Mouse (Mus musculus): Measurements from ENCODE around the gene Zfp473. TPM values are rescaled to one million over a fixed set of nuclear protein-coding genes. Genes with fewer than 3 reads are reported as not detected.
"Not testable (repeated sequence)": the region's sequence is repeated elsewhere in the genome, so short reads cannot be mapped to it uniquely, and the experiment has no call there.

Zfp473 gene
- 2.9 and 3.2 TPM in 2 replicates for polyA plus RNA-seq (2014; fragmentation: Nextera tagmentation; extraction: Ambion mirVana)

DNA sequence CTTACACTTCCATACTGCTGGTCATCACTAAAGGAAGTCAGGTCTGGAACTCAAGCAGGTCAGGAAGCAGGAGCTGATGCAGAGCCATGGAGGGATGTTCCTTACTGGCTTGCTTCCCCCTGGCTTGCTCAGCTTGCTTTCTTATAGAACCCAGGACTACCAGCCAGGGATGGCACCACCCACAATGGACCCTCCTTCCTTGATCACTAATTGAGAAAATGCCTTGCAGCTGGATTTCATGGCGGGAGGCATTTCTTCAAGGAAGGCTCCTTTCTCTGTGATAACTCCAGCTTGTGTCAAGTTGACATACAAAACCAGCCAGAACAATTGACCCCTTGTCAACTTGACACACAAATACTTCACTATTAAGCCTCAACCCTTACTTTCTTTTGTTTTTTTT lies at the start of gene Zfp473:
Gene Zfp473 (minus strand): TSS at position 101 of the 400 bp plus-strand sequence.
- WGBS: 94% methylated on average over 1 of the region's 1 CpGs
- not testable (repeated sequence) for H3K4me1 ChIP-seq (ENCODE audit: control insufficient read depth, insufficient read depth, low read length); H3K27me3 ChIP-seq (ENCODE audit: control insufficient read depth, insufficient read depth, low read length); DNase-seq (ENCODE audit: low spot score); H3K27ac ChIP-seq (ENCODE audit: low read depth, low read length); H3K4me2 ChIP-seq (ENCODE audit: low read depth); H3K9ac ChIP-seq (ENCODE audit: low read length); H3K36me3 ChIP-seq (ENCODE audit: control insufficient read depth, insufficient read depth, low read length); H3K4me3 ChIP-seq (ENCODE audit: low read depth, low read length); H3K9me3 ChIP-seq (ENCODE audit: control insufficient read depth, low read length); ATAC-seq (ENCODE audit: insufficient read depth, low FRiP score, low TSS enrichment)

DNA sequence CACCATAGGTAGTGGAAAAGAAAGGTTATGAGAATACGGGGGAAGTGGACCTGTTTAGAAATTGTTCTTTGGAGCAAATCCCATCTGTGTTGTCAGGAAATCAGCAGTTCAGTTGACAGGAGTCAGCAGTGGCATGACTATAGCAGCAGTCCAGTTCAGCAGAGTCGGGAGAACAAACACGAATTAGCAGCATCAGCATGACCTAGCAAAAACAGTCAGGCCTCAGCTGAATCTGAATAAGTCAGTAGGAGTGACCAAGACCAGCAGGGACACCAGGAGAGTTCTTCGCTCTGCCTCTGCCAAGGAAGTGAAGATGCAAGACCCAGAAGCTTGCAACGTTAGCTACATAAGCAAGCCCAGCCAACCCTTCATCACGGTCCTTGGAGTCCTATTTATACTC lies 41.9 kb upstream of the Zfp473 start:
- no peak overlapping the region for H3K27ac ChIP-seq (ENCODE audit: low read depth, low read length)
- peaks cover 3% of the 10 kb centered on the region; the same call in 1 of the 2 replicates for H3K9me3 ChIP-seq (ENCODE audit: control insufficient read depth, low read length)
- no peaks in the 10 kb centered on the region for H3K36me3 ChIP-seq (ENCODE audit: control insufficient read depth, insufficient read depth, low read length)
- H3K27me3 ChIP-seq (ENCODE audit: control insufficient read depth, insufficient read depth, low read length): no peaks in the 10 kb centered on the region
- 84% methylated on average over 6 of the region's 6 CpGs for WGBS
- no peaks in the 10 kb centered on the region for H3K4me1 ChIP-seq (ENCODE audit: control insufficient read depth, insufficient read depth, low read length)
- DNase-seq (ENCODE audit: low spot score) (no peak), ATAC-seq (ENCODE audit: insufficient read depth, low FRiP score, low TSS enrichment) (no peak)
- H3K4me3 ChIP-seq (ENCODE audit: low read depth, low read length): no peak overlapping the region
- H3K9ac ChIP-seq (ENCODE audit: low read length): no peak overlapping the region
- H3K4me2 ChIP-seq (ENCODE audit: low read depth): no peak overlapping the region

DNA sequence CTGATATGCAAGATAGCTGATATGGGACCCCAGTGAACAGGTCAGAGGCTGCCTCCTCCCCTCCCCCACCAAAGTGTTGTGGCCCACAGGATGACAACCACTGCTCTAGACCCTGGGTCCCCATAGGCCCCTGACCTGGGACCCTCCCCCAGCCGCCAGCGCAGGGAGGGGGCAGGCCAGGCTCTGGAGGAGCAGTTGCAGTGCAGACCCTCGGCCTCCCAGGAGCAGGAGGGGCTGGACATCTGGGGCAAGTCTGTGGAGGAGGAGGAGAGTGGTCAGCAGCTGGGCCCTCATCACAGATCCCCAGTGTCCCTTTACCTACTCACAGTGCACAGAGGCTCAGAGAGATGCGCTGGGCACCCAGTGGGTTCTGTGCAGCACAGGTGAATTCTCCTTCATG lies 39.2 kb upstream of the Zfp473 start:
- H3K9ac ChIP-seq (ENCODE audit: low read length): no peak overlapping the region
- no peak for DNase-seq (ENCODE audit: low spot score)
- no peaks in the 10 kb centered on the region for H3K36me3 ChIP-seq (ENCODE audit: control insufficient read depth, insufficient read depth, low read length)
- WGBS: 69% methylated on average over 4 of the region's 4 CpGs
- H3K4me2 ChIP-seq (ENCODE audit: low read depth): no peak overlapping the region
- H3K9me3 ChIP-seq (ENCODE audit: control insufficient read depth, low read length): peaks cover 3% of the 10 kb centered on the region; the same call in 1 of the 2 replicates
- ATAC-seq (ENCODE audit: insufficient read depth, low FRiP score, low TSS enrichment): no peak
- H3K4me1 ChIP-seq (ENCODE audit: control insufficient read depth, insufficient read depth, low read length): no peaks in the 10 kb centered on the region
- no peak overlapping the region for H3K27ac ChIP-seq (ENCODE audit: low read depth, low read length)
- no peak overlapping the region for H3K4me3 ChIP-seq (ENCODE audit: low read depth, low read length)
- H3K27me3 ChIP-seq (ENCODE audit: control insufficient read depth, insufficient read depth, low read length): no peaks in the 10 kb centered on the region

DNA sequence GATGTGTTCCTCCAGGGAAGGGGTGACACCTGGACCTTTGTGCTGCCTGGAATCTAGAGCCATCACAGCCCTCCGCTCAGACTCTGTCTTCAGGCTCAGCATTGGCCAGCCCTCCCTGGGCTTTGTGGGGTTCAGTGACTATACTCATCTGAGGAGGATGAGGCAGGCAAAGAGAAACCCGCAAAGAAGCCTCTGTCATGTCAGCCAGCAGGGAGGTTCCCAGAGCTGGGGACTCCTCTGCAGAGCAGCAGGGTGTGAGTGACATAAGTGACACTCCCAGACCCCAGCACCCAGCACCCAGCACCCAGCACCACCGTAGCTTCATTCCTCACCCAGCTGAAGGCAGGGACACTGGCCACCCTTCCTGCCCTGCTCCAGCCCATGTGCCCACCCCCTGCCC lies 38.7 kb upstream of the Zfp473 start:
- H3K4me1 ChIP-seq (ENCODE audit: control insufficient read depth, insufficient read depth, low read length): no peaks in the 10 kb centered on the region

DNA sequence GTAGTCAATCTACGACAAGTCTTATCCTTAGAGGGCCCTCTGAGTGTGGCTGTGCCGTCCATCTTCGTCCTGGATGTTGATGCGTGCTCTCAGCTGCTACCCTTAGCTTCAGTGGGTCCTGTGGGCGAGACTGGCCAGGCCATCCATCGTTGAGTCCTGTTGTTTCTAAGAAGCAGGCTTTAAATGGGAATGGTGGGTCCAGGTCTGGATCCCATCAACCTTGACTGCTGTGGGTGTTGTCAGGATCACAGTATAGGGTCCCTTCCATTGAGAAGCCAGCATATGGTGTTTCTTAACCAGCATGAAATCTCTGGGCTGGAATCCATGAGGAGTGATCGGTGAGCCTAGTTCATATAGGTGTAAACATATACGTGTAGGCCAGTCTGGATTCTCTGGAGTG lies 29.3 kb upstream of the Zfp473 start:
- Histone ChIP-seq H3K27ac (ENCODE audit: low read depth, low read length) (no peak overlapping the region), H3K4me2 (ENCODE audit: low read depth) (no peak overlapping the region), H3K27me3 (ENCODE audit: control insufficient read depth, insufficient read depth, low read length) (no peaks in the 10 kb centered on the region), H3K4me1 (ENCODE audit: control insufficient read depth, insufficient read depth, low read length) (no peaks in the 10 kb centered on the region), H3K9ac (ENCODE audit: low read length) (no peak overlapping the region), H3K9me3 (ENCODE audit: control insufficient read depth, low read length) (no peaks in the 10 kb centered on the region), H3K4me3 (ENCODE audit: low read depth, low read length) (no peak overlapping the region), H3K36me3 (ENCODE audit: control insufficient read depth, insufficient read depth, low read length) (no peaks in the 10 kb centered on the region; the same call in 1 of the 2 replicates)
- no peak for DNase-seq (ENCODE audit: low spot score)
- no peak for ATAC-seq (ENCODE audit: insufficient read depth, low FRiP score, low TSS enrichment)
- 86% methylated on average over 8 of the region's 8 CpGs for WGBS

More for the DNA sequence above, 38.7 kb upstream of the Zfp473 start:
- no peak overlapping the region for H3K9ac ChIP-seq (ENCODE audit: low read length)
- no peak overlapping the region for H3K4me3 ChIP-seq (ENCODE audit: low read depth, low read length)
- 63% methylated on average over 3 of the region's 3 CpGs for WGBS
- no peak overlapping the region for H3K27ac ChIP-seq (ENCODE audit: low read depth, low read length)
- no peak for DNase-seq (ENCODE audit: low spot score)
- H3K36me3 ChIP-seq (ENCODE audit: control insufficient read depth, insufficient read depth, low read length): no peaks in the 10 kb centered on the region
- no peak overlapping the region for H3K4me2 ChIP-seq (ENCODE audit: low read depth)
- no peak for ATAC-seq (ENCODE audit: insufficient read depth, low FRiP score, low TSS enrichment)
- H3K9me3 ChIP-seq (ENCODE audit: control insufficient read depth, low read length): no peaks in the 10 kb centered on the region
- no peaks in the 10 kb centered on the region for H3K27me3 ChIP-seq (ENCODE audit: control insufficient read depth, insufficient read depth, low read length)

DNA sequence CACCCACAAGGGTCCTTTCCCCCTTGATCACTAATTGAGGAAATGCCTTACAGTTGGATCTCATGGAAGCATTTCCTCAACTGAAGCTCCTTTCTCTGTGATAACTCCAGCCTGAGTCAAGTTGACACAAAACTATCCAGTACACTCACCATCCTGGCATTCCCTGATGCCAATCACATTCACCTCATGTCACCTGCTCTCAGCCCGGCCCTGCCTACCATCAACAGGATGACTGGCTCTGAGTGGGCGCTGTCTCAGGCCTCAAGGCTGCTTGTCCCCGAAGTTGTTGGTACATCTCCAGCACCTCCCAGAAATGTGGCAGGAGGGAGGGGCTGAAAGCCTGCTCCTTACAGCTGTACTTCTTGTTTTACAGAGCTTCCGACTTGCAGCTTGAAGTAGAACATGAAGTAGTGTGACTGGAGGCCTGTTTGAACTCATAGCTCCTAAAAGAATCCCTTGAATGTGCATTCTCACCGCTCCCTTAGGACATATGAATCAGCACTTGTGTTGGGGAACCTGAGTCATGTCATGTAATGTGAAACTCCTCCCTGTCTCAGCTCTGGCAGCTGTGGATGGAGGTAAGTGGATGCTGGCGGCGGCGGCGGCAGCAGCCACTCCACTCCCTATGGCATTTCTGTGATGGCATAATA lies 26.1 kb upstream of the Zfp473 start:
- H3K9ac ChIP-seq (ENCODE audit: low read length): no peak overlapping the region
- H3K9me3 ChIP-seq (ENCODE audit: control insufficient read depth, low read length): no peaks in the 10 kb centered on the region
- no peak overlapping the region for H3K4me2 ChIP-seq (ENCODE audit: low read depth)
- H3K4me3 ChIP-seq (ENCODE audit: low read depth, low read length): no peak overlapping the region
- no peaks in the 10 kb centered on the region for H3K4me1 ChIP-seq (ENCODE audit: control insufficient read depth, insufficient read depth, low read length)
- WGBS: 89% methylated on average over 9 of the region's 9 CpGs
- no peak for DNase-seq (ENCODE audit: low spot score)
- H3K27me3 ChIP-seq (ENCODE audit: control insufficient read depth, insufficient read depth, low read length): no peaks in the 10 kb centered on the region
- ATAC-seq (ENCODE audit: insufficient read depth, low FRiP score, low TSS enrichment): no peak
- H3K36me3 ChIP-seq (ENCODE audit: control insufficient read depth, insufficient read depth, low read length): no peaks in the 10 kb centered on the region; the same call in 1 of the 2 replicates
- no peak overlapping the region for H3K27ac ChIP-seq (ENCODE audit: low read depth, low read length)

DNA sequence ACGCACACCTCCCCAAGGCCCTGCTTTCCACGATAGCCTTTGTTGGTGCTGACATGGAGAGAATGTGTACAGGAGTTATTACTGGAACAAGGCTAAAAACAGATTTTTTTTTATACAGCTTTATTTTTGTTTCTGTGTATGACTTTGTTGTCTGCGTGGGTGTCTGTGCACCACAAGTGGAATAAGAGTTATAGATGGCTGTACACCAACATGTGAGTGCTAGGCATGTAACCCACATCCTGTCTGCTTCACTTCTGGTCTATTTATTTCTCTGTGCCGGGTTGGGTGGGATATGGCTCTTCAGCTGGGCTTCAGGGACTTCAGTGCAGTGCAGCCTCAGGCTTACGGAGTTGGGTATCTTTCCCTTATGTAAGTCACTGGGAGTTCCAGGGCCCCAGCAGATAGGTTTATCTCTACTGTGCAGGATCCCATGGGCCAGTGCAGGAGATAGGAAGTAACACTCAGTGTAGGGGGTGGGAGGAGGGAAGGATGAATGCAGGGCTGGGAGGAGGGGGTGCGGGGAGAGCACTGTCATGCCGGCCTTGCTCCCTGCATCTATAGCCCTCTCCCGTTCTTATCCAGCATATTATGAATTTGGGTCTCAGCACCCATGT lies 21.8 kb upstream of the Zfp473 start:
- no peak for DNase-seq (ENCODE audit: low spot score)
- Histone ChIP-seq H3K4me1 (ENCODE audit: control insufficient read depth, insufficient read depth, low read length) (no peaks in the 10 kb centered on the region), H3K27ac (ENCODE audit: low read depth, low read length) (no peak overlapping the region), H3K36me3 (ENCODE audit: control insufficient read depth, insufficient read depth, low read length) (peaks cover 4% of the 10 kb centered on the region), H3K9ac (ENCODE audit: low read length) (no peak overlapping the region), H3K9me3 (ENCODE audit: control insufficient read depth, low read length) (no peaks in the 10 kb centered on the region), H3K27me3 (ENCODE audit: control insufficient read depth, insufficient read depth, low read length) (no peaks in the 10 kb centered on the region), H3K4me2 (ENCODE audit: low read depth) (no peak overlapping the region), H3K4me3 (ENCODE audit: low read depth, low read length) (no peak overlapping the region)
- 90% methylated on average over 8 of the region's 8 CpGs for WGBS
- no peak for ATAC-seq (ENCODE audit: insufficient read depth, low FRiP score, low TSS enrichment)

DNA sequence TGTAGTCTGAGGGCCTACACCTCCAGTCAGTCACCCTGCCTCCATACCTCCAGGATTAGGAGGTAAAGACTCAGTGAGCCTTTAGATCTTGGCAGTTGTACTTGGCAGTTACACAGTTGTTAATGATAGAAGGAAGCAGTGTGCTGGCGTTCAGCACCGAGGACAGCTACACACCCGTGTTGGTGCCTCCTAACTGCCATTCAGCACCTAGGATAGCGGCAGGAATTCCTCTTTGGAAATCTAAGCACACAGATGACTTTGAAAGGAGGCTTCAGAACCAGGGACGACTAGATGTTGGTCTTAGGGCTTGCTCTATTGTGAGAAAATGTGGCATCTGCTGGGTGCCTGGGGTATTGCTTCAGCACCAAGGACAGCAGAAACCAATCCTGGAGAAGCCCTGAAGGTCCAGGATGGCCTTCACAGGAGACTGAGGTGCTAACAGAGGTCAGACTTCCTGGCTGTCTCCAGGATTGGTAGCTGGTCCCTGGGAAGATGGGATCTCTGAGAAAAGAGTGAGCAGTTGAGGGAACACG lies 19.3 kb upstream of the Zfp473 start:
- Histone ChIP-seq H3K9ac (ENCODE audit: low read length) (no peak overlapping the region), H3K4me3 (ENCODE audit: low read depth, low read length) (no peak overlapping the region), H3K9me3 (ENCODE audit: control insufficient read depth, low read length) (no peaks in the 10 kb centered on the region), H3K27ac (ENCODE audit: low read depth, low read length) (no peak overlapping the region), H3K27me3 (ENCODE audit: control insufficient read depth, insufficient read depth, low read length) (no peaks in the 10 kb centered on the region), H3K36me3 (ENCODE audit: control insufficient read depth, insufficient read depth, low read length) (peaks cover 11% of the 10 kb centered on the region), H3K4me1 (ENCODE audit: control insufficient read depth, insufficient read depth, low read length) (no peaks in the 10 kb centered on the region), H3K4me2 (ENCODE audit: low read depth) (no peak overlapping the region)
- WGBS: 18% methylated on average over 6 of the region's 6 CpGs
- DNase-seq (ENCODE audit: low spot score) (peak; percentile 70), ATAC-seq (ENCODE audit: insufficient read depth, low FRiP score, low TSS enrichment) (no peak)

DNA sequence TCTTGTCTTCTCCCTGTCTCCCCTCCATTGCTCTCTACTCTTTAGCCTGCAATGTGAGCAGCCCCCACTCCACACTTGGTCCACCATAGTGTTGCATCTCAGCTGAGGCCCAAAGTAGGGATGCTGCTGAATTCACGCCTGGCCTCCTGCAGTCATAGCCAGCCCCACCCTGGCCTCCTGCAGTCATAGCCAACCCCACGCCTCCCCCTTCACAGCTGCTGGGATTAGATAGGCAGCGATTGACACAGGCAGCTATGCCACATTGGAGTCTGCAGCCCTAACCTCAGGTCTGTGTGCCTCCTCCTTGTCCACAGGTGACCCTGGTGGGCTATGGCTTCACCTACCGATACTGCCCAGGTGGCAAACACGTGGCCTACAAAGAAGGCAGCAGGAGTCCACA lies 17.3 kb upstream of the Zfp473 start:
- no peak for ATAC-seq (ENCODE audit: insufficient read depth, low FRiP score, low TSS enrichment)
- H3K27me3 ChIP-seq (ENCODE audit: control insufficient read depth, insufficient read depth, low read length): no peaks in the 10 kb centered on the region
- peaks cover 16% of the 10 kb centered on the region for H3K36me3 ChIP-seq (ENCODE audit: control insufficient read depth, insufficient read depth, low read length)
- DNase-seq (ENCODE audit: low spot score): no peak
- no peak overlapping the region for H3K27ac ChIP-seq (ENCODE audit: low read depth, low read length)
- no peaks in the 10 kb centered on the region for H3K4me1 ChIP-seq (ENCODE audit: control insufficient read depth, insufficient read depth, low read length)
- 84% methylated on average over 5 of the region's 5 CpGs for WGBS
- no peak overlapping the region for H3K9ac ChIP-seq (ENCODE audit: low read length)
- no peak overlapping the region for H3K4me2 ChIP-seq (ENCODE audit: low read depth)
- H3K4me3 ChIP-seq (ENCODE audit: low read depth, low read length): no peak overlapping the region
- H3K9me3 ChIP-seq (ENCODE audit: control insufficient read depth, low read length): no peaks in the 10 kb centered on the region
